Mouse (Mus musculus) forebrain, embryonic 15.5 days (tissue): ENCODE results near the gene Cenph. TPM values are rescaled to one million over a fixed set of nuclear protein-coding genes. Genes with fewer than 3 reads are reported as not detected.

ENCODE experiments used
- ATAC-seq: fragments of 200-750 bp; cut with Nextera tagmentation; replicated peaks from 2 replicates; pipeline ENCODE4 v1.8.0; 2017; ENCODE audit warnings: mild to moderate bottlenecking, moderate TSS enrichment, moderate library complexity
- H3K27ac ChIP-seq: fragments of 300-500 bp; sonication (generic); replicated peaks from 2 replicates; pipeline ENCODE4 v1.5.1; 2015; ENCODE audit warnings: mild to moderate bottlenecking, inconsistent platforms
- H3K27me3 ChIP-seq: fragments of 300-500 bp; sonication (generic); 2 replicates; pipeline ENCODE4 v1.6.1; 2015; ENCODE audit warnings: inconsistent platforms
- H3K36me3 ChIP-seq: fragments of 300-500 bp; sonication (generic); 2 replicates; pipeline ENCODE4 v1.6.1; 2015; ENCODE audit warnings: mild to moderate bottlenecking, inconsistent platforms
- H3K4me1 ChIP-seq: fragments of 300-500 bp; sonication (generic); 2 replicates; pipeline ENCODE4 v1.6.1; 2015; ENCODE audit warnings: inconsistent platforms
- H3K4me2 ChIP-seq: fragments of 300-500 bp; sonication (generic); replicated peaks from 2 replicates; pipeline ENCODE4 v1.6.1; 2015; ENCODE audit warnings: mild to moderate bottlenecking, inconsistent platforms
- H3K4me3 ChIP-seq: fragments of 300-500 bp; sonication (generic); 2 replicates; pipeline ENCODE4 v1.5.1; 2015; ENCODE audit warnings: mild to moderate bottlenecking, inconsistent platforms
- H3K9ac ChIP-seq: fragments of 300-500 bp; sonication (generic); replicated peaks from 2 replicates; pipeline ENCODE4 v1.6.1; 2015; ENCODE audit warnings: mild to moderate bottlenecking, inconsistent platforms
- H3K9me3 ChIP-seq: fragments of 300-500 bp; sonication (generic); 2 replicates; pipeline ENCODE4 v1.6.1; 2016; ENCODE audit warnings: inconsistent platforms
- WGBS: fragments of 180-500 bp; shearing (Covaris S2); methylation state at CpG from one replicate; pipeline ENCODE4 v1.1.7; 2015; ENCODE audit warnings: mixed read lengths; 5-methylcytosine and 5-hydroxymethylcytosine counted together
- polyA plus RNA-seq: library from polyadenylated mRNA; unstranded; fragments of >200 nt; fragmentation: Nextera tagmentation; extraction: Ambion mirVana; gene quantifications from 2 replicates; pipeline ENCODE4 v1.2.1, GENCODE M21; 2015

Cenph gene
- polyA plus RNA-seq, 1 experiment from 2014 or later, result 16.3 TPM

DNA sequence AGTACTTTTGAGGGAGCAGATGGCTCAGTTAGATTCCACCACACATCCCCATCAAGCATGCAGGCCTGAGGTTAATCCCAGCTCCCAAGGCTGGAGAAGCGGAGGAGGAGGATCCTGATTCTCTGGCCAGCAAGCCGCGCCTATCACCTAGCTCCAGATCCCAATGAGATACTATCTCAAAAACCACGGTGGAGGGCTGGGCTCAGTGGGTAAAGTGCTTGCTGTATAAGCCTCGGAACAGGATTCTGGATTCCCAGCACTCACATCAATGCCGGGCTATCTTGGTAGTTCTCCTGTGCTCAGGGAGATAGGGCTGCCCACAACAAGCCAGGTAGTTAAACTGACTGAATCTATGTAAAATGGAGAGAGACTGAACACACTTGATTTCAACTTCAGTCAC lies 60.2 kb downstream of the Cenph start:
- Histone ChIP-seq H3K9ac (no peak overlapping the region), H3K4me1 (no peaks in the 10 kb centered on the region), H3K36me3 (peaks cover 72% of the 10 kb centered on the region), H3K9me3 (no peaks in the 10 kb centered on the region), H3K4me2 (no peak overlapping the region), H3K27me3 (no peaks in the 10 kb centered on the region), H3K27ac (no peak overlapping the region), H3K4me3 (no peak overlapping the region)
- no peak for ATAC-seq
- 97% methylated on average over 6 of the region's 6 CpGs for WGBS

Other genes starting within 250 kb of the Cenph start
- gene Ocln, start 223.2 kb downstream of the Cenph start, polyA plus RNA-seq, result 6.0 and 7.7 TPM in 2 replicates
- 1.1 and 1.4 TPM in 2 replicates for gene Marveld2, start 158.9 kb downstream of the Cenph start, polyA plus RNA-seq
- gene Ak6, start 124.9 kb downstream of the Cenph start, polyA plus RNA-seq, result 349 and 353 TPM in 2 replicates
- gene Rad17, start 124.8 kb downstream of the Cenph start, polyA plus RNA-seq, result 21.6 and 23.5 TPM in 2 replicates
- 17.1 and 25.6 TPM in 2 replicates for gene Taf9, start 124.3 kb downstream of the Cenph start, polyA plus RNA-seq
- gene Ccdc125, start 106.2 kb downstream of the Cenph start, polyA plus RNA-seq, result 1.7 and 1.8 TPM in 2 replicates
- gene Cdk7, start 45.0 kb downstream of the Cenph start, polyA plus RNA-seq, result 55.0 and 56.2 TPM in 2 replicates
- gene Mrps36, start 31.2 kb downstream of the Cenph start, polyA plus RNA-seq, result 111 and 119 TPM in 2 replicates
- 128 and 144 TPM in 2 replicates for gene Ccnb1, start 10.7 kb upstream of the Cenph start, polyA plus RNA-seq
- 36.3 and 36.6 TPM in 2 replicates for gene Slc30a5, start 57.5 kb upstream of the Cenph start, polyA plus RNA-seq